Mouse (Mus musculus): ENCODE measurements around the gene Cisd1.

Cisd1 gene

GRCm38 (mm10) chr10:71347964-71348636 lies 3.3 kb upstream of the Cisd1 start:
- peak; percentile 55 for DNase-seq

- DNase-seq = peak; percentile 99
Observed at GRCm38 (mm10) chr10:71347509-71347949, 2.8 kb upstream of the Cisd1 start, which contains the start of gene Ipmk. Gene Ipmk (plus strand): TSS chr10:71347763.

GRCm38 (mm10) chr10:71346722-71347508 lies 2.2 kb upstream of the Cisd1 start:
- DNase-seq = no peak

GRCm38 (mm10) chr10:71346106-71346505 lies 1.4 kb upstream of the Cisd1 start:
- no peak for DNase-seq

GRCm38 (mm10) chr10:71343567-71344265 lies 1.0 kb downstream of the Cisd1 start:
- no peak for DNase-seq

- DNase-seq = no peak
Observed at GRCm38 (mm10) chr10:71343130-71343529, 1.6 kb downstream of the Cisd1 start.

GRCm38 (mm10) chr10:71342030-71342805 lies 2.5 kb downstream of the Cisd1 start:
- peak; percentile 33 for DNase-seq

GRCm38 (mm10) chr10:71341290-71341689 lies 3.5 kb downstream of the Cisd1 start:
- no peak for DNase-seq

- no peak for DNase-seq
Observed at GRCm38 (mm10) chr10:71340195-71340594, 4.6 kb downstream of the Cisd1 start.

GRCm38 (mm10) chr10:71339463-71339862 lies 5.3 kb downstream of the Cisd1 start:
- DNase-seq = no peak

GRCm38 (mm10) chr10:71338156-71338905 lies 6.4 kb downstream of the Cisd1 start:
- DNase-seq = no peak

- no peak for DNase-seq
Observed at GRCm38 (mm10) chr10:71337733-71338132, 7.0 kb downstream of the Cisd1 start.

GRCm38 (mm10) chr10:71332859-71333258 lies 11.9 kb downstream of the Cisd1 start:
- DNase-seq = no peak

GRCm38 (mm10) chr10:71332376-71332775 lies 12.4 kb downstream of the Cisd1 start:
- DNase-seq = no peak

- no peak for DNase-seq
Observed at GRCm38 (mm10) chr10:71331908-71332307, 12.8 kb downstream of the Cisd1 start.

- DNase-seq = no peak
Observed at GRCm38 (mm10) chr10:71330070-71330469, 14.7 kb downstream of the Cisd1 start.

GRCm38 (mm10) chr10:71329295-71329694 lies 15.5 kb downstream of the Cisd1 start:
- DNase-seq = no peak

GRCm38 (mm10) chr10:71328870-71329269 lies 15.9 kb downstream of the Cisd1 start:
- DNase-seq = no peak

GRCm38 (mm10) chr10:71328382-71328781 lies 16.4 kb downstream of the Cisd1 start:
- DNase-seq = no peak

GRCm38 (mm10) chr10:71327386-71327785 lies 17.4 kb downstream of the Cisd1 start:
- DNase-seq = no peak

- DNase-seq = peak; percentile 71
Observed at GRCm38 (mm10) chr10:71326789-71327188, 18.0 kb downstream of the Cisd1 start.

- no peak for DNase-seq
Observed at GRCm38 (mm10) chr10:71326123-71326522, 18.6 kb downstream of the Cisd1 start.
